Mouse (Mus musculus) neural tube, embryonic 14.5 days (tissue): ENCODE data around the gene Sema6d. TPM values are rescaled to one million over a fixed set of nuclear protein-coding genes. Genes with fewer than 3 reads are reported as not detected.

Source experiments
- ATAC-seq: fragments of 200-750 bp; cut with Nextera tagmentation; 2 replicates; pipeline ENCODE4 v1.8.0; 2017; ENCODE audit warnings: low read depth, mild to moderate bottlenecking, moderate TSS enrichment, moderate library complexity
- H3K27ac ChIP-seq: fragments of 300-500 bp; sonication (generic); 2 replicates; pipeline ENCODE4 v1.5.1; 2014; ENCODE audit warnings: low read depth, mild to moderate bottlenecking, control low read depth, low read length, moderate library complexity, mixed read lengths
- H3K27me3 ChIP-seq: fragments of 300-500 bp; sonication (generic); 2 replicates; pipeline ENCODE4 v1.6.1; 2014; ENCODE audit warnings: low read length; ENCODE audit not compliant: control insufficient read depth, insufficient read depth
- H3K36me3 ChIP-seq: fragments of 300-500 bp; sonication (generic); 2 replicates; pipeline ENCODE4 v1.6.1; 2014; ENCODE audit warnings: low read length, mixed read lengths; ENCODE audit not compliant: control insufficient read depth, insufficient read depth
- H3K4me1 ChIP-seq: fragments of 300-500 bp; sonication (generic); 2 replicates; pipeline ENCODE4 v1.6.1; 2014; ENCODE audit warnings: low read length; ENCODE audit not compliant: control insufficient read depth, insufficient read depth
- H3K4me2 ChIP-seq: fragments of 300-500 bp; sonication (generic); 2 replicates; pipeline ENCODE4 v1.6.1; 2014; ENCODE audit warnings: mild to moderate bottlenecking, low read depth, low read length, control low read depth
- H3K4me3 ChIP-seq: fragments of 300-500 bp; sonication (generic); 2 replicates; pipeline ENCODE4 v1.5.1; 2014; ENCODE audit warnings: low read depth, low read length, control low read depth, mixed read lengths
- H3K9ac ChIP-seq: fragments of 300-500 bp; sonication (generic); replicated peaks from 2 replicates; pipeline ENCODE4 v1.6.1; 2014; ENCODE audit warnings: low read depth, mild to moderate bottlenecking, control low read depth, low read length, mixed read lengths
- H3K9me3 ChIP-seq: fragments of 300-500 bp; sonication (generic); 2 replicates; pipeline ENCODE4 v1.6.1; 2016; ENCODE audit warnings: low read length; ENCODE audit not compliant: control insufficient read depth
- WGBS: fragments of 180-500 bp; shearing (Covaris S2); extraction: QIAGEN DNeasy Blood & Tissue Kit; methylation state at CpG from one replicate; pipeline ENCODE4 v1.1.7; 2014; 5-methylcytosine and 5-hydroxymethylcytosine counted together
- polyA plus RNA-seq: library from polyadenylated mRNA; unstranded; fragments of >200 nt; fragmentation: Nextera tagmentation; extraction: Ambion mirVana; gene quantifications from 2 replicates; pipeline ENCODE4 v1.2.1, GENCODE M21; 2014

The Sema6d gene
- polyA plus RNA-seq, 1 experiment from 2014 or later = 75.5 TPM

DNA sequence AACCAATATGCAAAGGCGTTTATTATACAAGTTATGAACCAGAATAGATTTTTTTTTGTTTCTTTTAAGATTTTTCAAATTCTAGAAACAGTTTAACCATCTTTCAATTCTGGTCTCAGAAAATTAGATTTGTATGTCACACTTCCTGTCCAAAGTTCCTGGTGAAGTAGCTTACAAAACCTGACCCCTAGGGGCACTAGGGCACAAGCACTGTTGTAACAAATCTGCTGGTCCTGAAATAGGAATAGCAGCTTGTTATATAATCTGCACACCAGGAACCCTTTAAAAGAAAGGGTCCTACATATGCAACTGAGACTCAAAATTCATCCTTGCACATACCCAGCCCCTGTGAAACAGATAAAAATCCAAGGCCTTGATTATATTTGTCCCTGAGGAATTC, 298.5 kb downstream of the Sema6d start:
- ATAC-seq = no peak
- H3K4me3 ChIP-seq = no peak overlapping the region
- H3K9ac ChIP-seq = no peak overlapping the region
- no peak overlapping the region for H3K27ac ChIP-seq
- H3K36me3 ChIP-seq = no peaks in the 10 kb centered on the region
- no peaks in the 10 kb centered on the region for H3K27me3 ChIP-seq
- no peaks in the 10 kb centered on the region for H3K4me1 ChIP-seq
- no peak overlapping the region for H3K4me2 ChIP-seq
- no peaks in the 10 kb centered on the region for H3K9me3 ChIP-seq
- 92% methylated on average over 1 of the region's 1 CpGs for WGBS

- no peak overlapping the region for H3K27ac ChIP-seq
- ATAC-seq = no peak
- no peak overlapping the region for H3K4me2 ChIP-seq
- H3K4me3 ChIP-seq = no peak overlapping the region
- no peaks in the 10 kb centered on the region for H3K27me3 ChIP-seq
- no peaks in the 10 kb centered on the region for H3K36me3 ChIP-seq
- 96% methylated on average over 4 of the region's 4 CpGs for WGBS
- H3K9me3 ChIP-seq = no peaks in the 10 kb centered on the region
- H3K4me1 ChIP-seq = no peaks in the 10 kb centered on the region
- H3K9ac ChIP-seq = no peak overlapping the region
Observed at GRCm38 (mm10) chr2:124396733-124397132, 307.0 kb downstream of the Sema6d start.

GRCm38 (mm10) chr2:124397304-124397703, 307.5 kb downstream of the Sema6d start:
- no peak overlapping the region for H3K4me3 ChIP-seq
- 95% methylated on average over 5 of the region's 5 CpGs for WGBS

DNA sequence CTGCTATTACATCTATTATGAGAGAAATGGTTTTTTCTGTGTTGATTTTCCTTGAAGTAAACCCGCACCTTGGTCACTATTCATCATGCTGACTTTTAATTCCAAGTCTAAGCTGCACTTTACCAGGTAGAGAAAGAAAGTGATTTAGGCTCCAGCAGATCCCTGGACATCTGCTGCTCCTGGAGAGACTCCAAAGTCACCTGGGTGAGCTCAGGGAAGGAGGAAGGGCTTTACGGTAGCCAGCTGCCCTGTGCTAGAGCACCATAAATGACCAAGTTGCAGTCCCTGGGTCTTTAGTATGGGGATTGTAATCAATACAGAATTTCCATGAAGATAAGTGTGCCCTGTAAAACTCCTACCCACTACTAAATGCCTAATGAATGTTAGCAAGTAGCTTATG, 309.8 kb downstream of the Sema6d start:
- 94% methylated on average over 2 of the region's 2 CpGs for WGBS

More at GRCm38 (mm10) chr2:124397304-124397703, 307.5 kb downstream of the Sema6d start:
- Histone ChIP-seq H3K9ac (no peak overlapping the region), H3K27ac (no peak overlapping the region), H3K9me3 (no peaks in the 10 kb centered on the region), H3K4me2 (no peak overlapping the region), H3K4me1 (no peaks in the 10 kb centered on the region), H3K36me3 (no peaks in the 10 kb centered on the region), H3K27me3 (no peaks in the 10 kb centered on the region)
- ATAC-seq = no peak

GRCm38 (mm10) chr2:124401727-124402380, 312.1 kb downstream of the Sema6d start:
- Histone ChIP-seq H3K4me2 (no peak overlapping the region), H3K4me1 (no peaks in the 10 kb centered on the region), H3K4me3 (no peak overlapping the region), H3K9me3 (no peaks in the 10 kb centered on the region), H3K9ac (no peak overlapping the region), H3K27me3 (no peaks in the 10 kb centered on the region), H3K36me3 (no peaks in the 10 kb centered on the region), H3K27ac (no peak overlapping the region)
- WGBS = 76% methylated on average over 6 of the region's 6 CpGs
- ATAC-seq = no peak

More for the DNA sequence above, 309.8 kb downstream of the Sema6d start:
- H3K4me3 ChIP-seq = no peak overlapping the region
- H3K4me2 ChIP-seq = no peak overlapping the region
- H3K36me3 ChIP-seq = no peaks in the 10 kb centered on the region
- ATAC-seq = no peak
- H3K27ac ChIP-seq = no peak overlapping the region
- H3K9me3 ChIP-seq = no peaks in the 10 kb centered on the region
- H3K27me3 ChIP-seq = no peaks in the 10 kb centered on the region
- no peaks in the 10 kb centered on the region for H3K4me1 ChIP-seq
- no peak overlapping the region for H3K9ac ChIP-seq

GRCm38 (mm10) chr2:124403571-124403970, 313.8 kb downstream of the Sema6d start:
- no peak overlapping the region for H3K9ac ChIP-seq
- ATAC-seq = no peak
- H3K27me3 ChIP-seq = no peaks in the 10 kb centered on the region
- H3K4me3 ChIP-seq = no peak overlapping the region
- H3K4me1 ChIP-seq = no peaks in the 10 kb centered on the region
- no peaks in the 10 kb centered on the region for H3K9me3 ChIP-seq
- no peak overlapping the region for H3K27ac ChIP-seq
- WGBS = 79% methylated on average over 8 of the region's 8 CpGs
- H3K4me2 ChIP-seq = no peak overlapping the region
- no peaks in the 10 kb centered on the region for H3K36me3 ChIP-seq

GRCm38 (mm10) chr2:124403981-124404380, 314.2 kb downstream of the Sema6d start:
- H3K27ac ChIP-seq = no peak overlapping the region; the same call in 1 of the 2 replicates
- WGBS = 62% methylated on average over 6 of the region's 6 CpGs
- H3K36me3 ChIP-seq = no peaks in the 10 kb centered on the region
- H3K4me1 ChIP-seq = no peaks in the 10 kb centered on the region
- no peaks in the 10 kb centered on the region for H3K9me3 ChIP-seq
- H3K4me3 ChIP-seq = no peak overlapping the region
- no peak overlapping the region for H3K4me2 ChIP-seq
- no peak overlapping the region for H3K9ac ChIP-seq
- no peak for ATAC-seq
- H3K27me3 ChIP-seq = no peaks in the 10 kb centered on the region

- no peak overlapping the region for H3K4me3 ChIP-seq
- 72% methylated on average over 6 of the region's 6 CpGs for WGBS
- no peaks in the 10 kb centered on the region for H3K4me1 ChIP-seq
- H3K9me3 ChIP-seq = no peaks in the 10 kb centered on the region
- H3K4me2 ChIP-seq = no peak overlapping the region
- no peaks in the 10 kb centered on the region for H3K27me3 ChIP-seq
- no peak overlapping the region for H3K9ac ChIP-seq
- no peak for ATAC-seq
- H3K27ac ChIP-seq = no peak overlapping the region; the same call in 1 of the 2 replicates
- H3K36me3 ChIP-seq = no peaks in the 10 kb centered on the region
Observed at GRCm38 (mm10) chr2:124404631-124405562, 315.1 kb downstream of the Sema6d start.

DNA sequence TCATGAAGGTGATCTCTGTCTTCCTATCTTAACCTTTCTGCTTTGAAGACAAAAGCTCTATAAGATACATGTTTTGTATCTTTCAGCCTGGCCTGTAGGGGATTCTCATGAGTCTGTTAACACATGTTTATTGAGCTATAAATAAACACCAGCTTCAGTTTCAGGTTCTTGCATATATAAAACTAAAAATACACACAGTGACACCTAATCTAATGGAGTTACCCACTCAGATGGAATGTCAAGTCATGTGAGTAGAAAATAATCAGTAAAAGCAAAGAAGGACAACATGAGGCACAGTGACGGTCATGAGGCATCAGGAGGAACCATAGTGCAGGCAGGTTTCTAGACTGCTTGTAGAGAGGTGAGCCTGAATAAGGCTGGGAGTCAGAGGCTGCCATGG, 319.2 kb downstream of the Sema6d start:
- no peak overlapping the region for H3K4me3 ChIP-seq
- 94% methylated on average over 1 of the region's 1 CpGs for WGBS
- no peak for ATAC-seq
- no peaks in the 10 kb centered on the region for H3K36me3 ChIP-seq
- H3K9me3 ChIP-seq = no peaks in the 10 kb centered on the region
- no peak overlapping the region for H3K9ac ChIP-seq
- no peak overlapping the region for H3K27ac ChIP-seq
- H3K4me1 ChIP-seq = no peaks in the 10 kb centered on the region
- H3K4me2 ChIP-seq = no peak overlapping the region
- H3K27me3 ChIP-seq = no peaks in the 10 kb centered on the region
